Mouse (Mus musculus) liver, embryonic 14.5 days (tissue): ENCODE data around the gene Gyg.

Experiments
- CTCF ChIP-seq: IDR thresholded peaks from 2 replicates; pipeline ENCODE4 v1.5.1; 2016; ENCODE audit warnings: antibody characterized with exemption, low read depth, control low read depth
- EP300 ChIP-seq: IDR thresholded peaks from 2 replicates; pipeline ENCODE4 v1.6.1; 2016; ENCODE audit warnings: antibody characterized with exemption, low read depth

DNA sequence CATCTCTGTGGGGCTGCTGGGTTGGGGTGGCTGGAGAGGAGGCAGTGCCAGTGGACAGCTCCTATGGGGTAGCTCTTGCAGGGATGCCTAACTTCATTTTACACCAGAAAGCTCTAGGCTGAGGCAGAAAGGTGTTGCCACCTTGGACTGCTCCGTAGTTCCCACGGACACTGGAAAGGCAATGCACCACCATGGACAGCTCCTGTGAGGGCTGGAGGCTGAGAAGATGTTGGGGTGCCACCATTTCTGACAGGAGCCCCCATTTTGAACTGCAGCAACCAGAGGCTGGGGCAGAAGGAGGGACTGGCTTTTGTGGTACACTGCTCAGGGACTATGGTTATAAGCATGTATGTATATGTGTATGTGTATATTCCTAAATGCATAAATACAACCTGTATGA, 43.2 kb downstream of the Gyg start:
- TF ChIP-seq CTCF = no peak
- TF ChIP-seq EP300 = no peak
